Mouse (Mus musculus): ENCODE results near the gene Gmps. TPM values are rescaled to one million over a fixed set of nuclear protein-coding genes. Genes with fewer than 3 reads are reported as not detected.

The Gmps gene
- total RNA-seq (2021): 10 to 100 TPM; 16.3 to 16.7 TPM
- long read RNA-seq, experiment 1, full-length matches to known transcripts: 58 of 66 reads
- long read RNA-seq, experiment 1, partial matches to known transcripts: 1 of 66 reads
- long read RNA-seq, experiment 1, other reads (novel, unspliced or antisense): 7 of 66 reads
- long read RNA-seq, experiment 2, full-length matches to known transcripts: 57 of 60 reads
- long read RNA-seq, experiment 2, partial matches to known transcripts: 0 of 60 reads
- long read RNA-seq, experiment 2, other reads (novel, unspliced or antisense): 3 of 60 reads

- DNase-seq: peak; percentile 90
Observed at GRCm38 (mm10) chr3:63975955-63976908, at the start of gene Gmps. Gene Gmps (plus strand): TSS chr3:63976106.

GRCm38 (mm10) chr3:63928878-63929859 lies 46.7 kb upstream of the Gmps start, which contains the start of gene E130311K13Rik:
Gene E130311K13Rik (minus strand): TSS chr3:63929472.
- DNase-seq: peak; percentile 94

- DNase-seq: no peak
Observed at GRCm38 (mm10) chr3:63938928-63939327, 37.0 kb upstream of the Gmps start.

- no peak for DNase-seq
Observed at GRCm38 (mm10) chr3:63941204-63941850, 34.6 kb upstream of the Gmps start.

GRCm38 (mm10) chr3:63949837-63950236 lies 26.1 kb upstream of the Gmps start:
- no peak for DNase-seq

GRCm38 (mm10) chr3:63963421-63964099 lies 12.3 kb upstream of the Gmps start:
- DNase-seq: no peak

- peak; percentile 99 for DNase-seq
Observed at GRCm38 (mm10) chr3:63964100-63964921, 11.6 kb upstream of the Gmps start, which contains the start of gene Slc33a1. Gene Slc33a1 (minus strand): TSS chr3:63964768.

- DNase-seq: no peak
Observed at GRCm38 (mm10) chr3:63964922-63965249, 11.0 kb upstream of the Gmps start.

GRCm38 (mm10) chr3:63965929-63966328 lies 10.0 kb upstream of the Gmps start:
- no peak for DNase-seq

- DNase-seq: no peak
Observed at GRCm38 (mm10) chr3:63977895-63978294, 2.0 kb downstream of the Gmps start.

- DNase-seq: no peak
Observed at GRCm38 (mm10) chr3:63986656-63987055, 10.8 kb downstream of the Gmps start.

GRCm38 (mm10) chr3:63988722-63989440 lies 13.0 kb downstream of the Gmps start:
- no peak for DNase-seq

- no peak for DNase-seq
Observed at GRCm38 (mm10) chr3:64021436-64021835, 45.5 kb downstream of the Gmps start.

GRCm38 (mm10) chr3:64021867-64022266 lies 46.0 kb downstream of the Gmps start:
- DNase-seq: no peak

- DNase-seq: no peak
Observed at GRCm38 (mm10) chr3:64029846-64030245, 53.9 kb downstream of the Gmps start.

- DNase-seq: no peak
Observed at GRCm38 (mm10) chr3:64038136-64038841, 62.4 kb downstream of the Gmps start.

GRCm38 (mm10) chr3:64039818-64040784 lies 64.2 kb downstream of the Gmps start:
- peak; percentile 91 for DNase-seq

All from gastrocnemius, postnatal 10 days (tissue).